Mouse (Mus musculus) spleen, postnatal 0 days (tissue): ENCODE measurements around the gene Erc1. TPM values are rescaled to one million over a fixed set of nuclear protein-coding genes. Genes with fewer than 3 reads are reported as not detected.

ENCODE experiments used
- polyA plus RNA-seq: library from polyadenylated mRNA; unstranded; fragments of >200 nt; fragmentation: Nextera tagmentation; extraction: Ambion mirVana; gene quantifications from 2 replicates; pipeline ENCODE4 v1.2.1, GENCODE M21; 2015

Gene Erc1
- 4.9 and 5.1 TPM in 2 replicates for polyA plus RNA-seq

DNA sequence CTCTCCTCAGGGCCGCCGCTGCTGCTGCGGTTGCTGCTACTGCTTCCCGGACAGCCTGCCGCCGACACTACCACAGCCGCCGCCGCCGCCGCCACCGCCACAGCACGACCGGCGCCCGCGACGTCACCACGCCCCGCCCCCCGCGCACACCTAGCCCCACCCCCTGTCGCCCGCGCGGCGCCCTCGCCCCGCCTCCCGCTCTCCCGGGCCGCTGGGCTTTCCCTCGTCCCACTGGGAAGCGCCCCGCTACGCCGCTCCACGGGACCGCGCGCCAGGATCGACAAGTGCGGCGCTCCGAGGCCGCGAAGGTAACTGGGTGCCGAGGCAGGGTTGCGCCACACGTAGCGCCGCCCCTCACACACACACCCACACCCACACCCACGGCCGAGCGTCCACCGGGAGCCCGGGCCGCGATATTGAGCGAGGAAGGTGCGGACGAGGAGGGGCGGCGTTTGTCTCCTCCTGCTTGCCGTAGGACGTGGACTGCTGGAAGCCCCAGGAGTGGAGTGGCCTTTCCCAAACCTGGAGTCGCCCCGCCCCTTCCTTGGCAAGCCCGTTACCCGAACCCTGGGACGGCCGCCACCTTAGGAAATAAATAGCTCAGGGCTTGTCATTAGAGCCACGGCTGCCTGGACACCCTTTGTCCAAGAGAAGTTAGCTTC lies at the start of gene Erc1:
Gene Erc1, minus strand, starts transcription at position 134 of the 662 bp plus-strand sequence.

DNA sequence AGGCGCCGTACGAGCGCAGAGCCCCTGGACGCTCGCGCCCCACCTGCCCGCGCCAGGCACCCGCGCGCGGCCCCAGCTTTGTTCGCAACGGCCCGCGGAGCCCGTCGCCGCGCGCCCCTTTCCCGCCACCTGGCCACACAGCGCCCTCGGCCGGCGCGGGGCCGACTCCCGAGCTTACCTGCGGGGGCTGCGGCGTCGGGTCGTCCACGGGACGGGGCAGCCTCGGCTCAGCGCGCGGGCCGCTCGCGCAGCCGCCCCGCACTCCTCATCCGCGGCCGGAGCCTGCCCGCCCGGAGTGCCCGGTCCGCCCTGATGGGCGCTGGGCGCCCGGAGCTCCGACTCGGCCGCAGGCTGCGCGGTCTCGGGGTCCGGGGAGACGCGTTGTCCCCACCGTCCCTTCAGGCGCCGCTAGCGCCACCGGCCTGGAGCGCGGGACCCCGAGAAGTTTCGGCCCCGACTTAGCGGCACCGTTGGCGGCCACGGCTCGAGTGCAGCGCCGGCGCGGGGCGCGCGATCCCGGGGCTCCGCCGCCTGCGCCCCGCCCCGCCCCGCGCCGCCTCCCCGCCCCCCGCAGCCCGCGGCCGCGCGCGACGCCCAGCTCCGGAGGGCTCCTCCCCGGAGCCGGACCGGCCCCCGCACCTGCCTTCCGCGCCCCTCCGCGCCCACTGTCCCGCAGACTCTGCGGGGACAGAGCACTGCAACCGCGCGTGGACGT lies 304.0 kb downstream of the Erc1 start, which contains the start of gene Wnt5b:
Gene Wnt5b, minus strand, starts transcription at position 545 of the 715 bp plus-strand sequence.

Other genes starting within 250 kb of the Erc1 start
- gene Rad52, start 54.5 kb upstream of the Erc1 start, polyA plus RNA-seq = 10.2 and 11.4 TPM in 2 replicates
- gene Wnk1, start 190.5 kb upstream of the Erc1 start, polyA plus RNA-seq = 67.7 and 77.8 TPM in 2 replicates
- 0.20 and 0.58 TPM in 2 replicates for gene Ninj2, start 245.2 kb upstream of the Erc1 start, polyA plus RNA-seq